Mouse (Mus musculus) midbrain, embryonic 11.5 days (tissue): Measurements from ENCODE around the gene Ankrd1. TPM values are rescaled to one million over a fixed set of nuclear protein-coding genes. Genes with fewer than 3 reads are reported as not detected.

Experiments used
- ATAC-seq: fragments of 200-750 bp; cut with Nextera tagmentation; 2 replicates; pipeline ENCODE4 v1.8.0; 2017; ENCODE audit warnings: moderate TSS enrichment, moderate library complexity; ENCODE audit not compliant: low FRiP score
- DNase-seq: peaks from one replicate; pipeline ENCODE4 v3.0.0; 2015; ENCODE audit warnings: low spot score; ENCODE audit errors: missing footprints
- H3K27ac ChIP-seq: fragments of 300-500 bp; sonication (generic); 2 replicates; pipeline ENCODE4 v1.5.1; 2014; ENCODE audit warnings: low read depth, low read length
- H3K27me3 ChIP-seq: fragments of 300-500 bp; sonication (generic); 2 replicates; pipeline ENCODE4 v1.6.1; 2014; ENCODE audit warnings: mild to moderate bottlenecking, low read length, moderate library complexity, mixed read lengths; ENCODE audit not compliant: control insufficient read depth, insufficient read depth
- H3K36me3 ChIP-seq: fragments of 300-500 bp; sonication (generic); 2 replicates; pipeline ENCODE4 v1.6.1; 2014; ENCODE audit warnings: mild to moderate bottlenecking, low read length, moderate library complexity, mixed read lengths; ENCODE audit not compliant: control insufficient read depth, insufficient read depth
- H3K4me1 ChIP-seq: fragments of 300-500 bp; sonication (generic); 2 replicates; pipeline ENCODE4 v1.6.1; 2014; ENCODE audit warnings: low read length; ENCODE audit not compliant: control insufficient read depth, insufficient read depth
- H3K4me2 ChIP-seq: fragments of 300-500 bp; sonication (generic); 2 replicates; pipeline ENCODE4 v1.6.1; 2014; ENCODE audit warnings: mild to moderate bottlenecking, moderate library complexity
- H3K4me3 ChIP-seq: fragments of 300-500 bp; sonication (generic); 2 replicates; pipeline ENCODE4 v1.5.1; 2014; ENCODE audit warnings: low read depth, low read length
- H3K9ac ChIP-seq: fragments of 300-500 bp; sonication (generic); 2 replicates; pipeline ENCODE4 v1.6.1; 2014; ENCODE audit warnings: low read length
- H3K9me3 ChIP-seq: fragments of 300-500 bp; sonication (generic); 2 replicates; pipeline ENCODE4 v1.6.1; 2016; ENCODE audit warnings: low read length; ENCODE audit not compliant: control insufficient read depth
- WGBS: fragments of 180-500 bp; shearing (Covaris S2); extraction: QIAGEN DNeasy Blood & Tissue Kit; methylation state at CpG from one replicate; pipeline ENCODE4 v1.1.7; 2014; 5-methylcytosine and 5-hydroxymethylcytosine counted together
- polyA plus RNA-seq: library from polyadenylated mRNA; unstranded; fragments of >200 nt; fragmentation: Nextera tagmentation; extraction: Ambion mirVana; gene quantifications from 2 replicates; pipeline ENCODE4 v1.2.1, GENCODE M21; 2014

The Ankrd1 gene
- polyA plus RNA-seq, 1 experiment from 2014 or later = not detected

- no peak overlapping the region for H3K4me3 ChIP-seq
- 88% methylated on average over 2 of the region's 2 CpGs for WGBS
- H3K9me3 ChIP-seq = no peaks in the 10 kb centered on the region
- H3K4me1 ChIP-seq = no peaks in the 10 kb centered on the region
- H3K4me2 ChIP-seq = no peak overlapping the region
- H3K9ac ChIP-seq = no peak overlapping the region
- H3K27ac ChIP-seq = no peak overlapping the region
- no peak for ATAC-seq
- no peaks in the 10 kb centered on the region for H3K27me3 ChIP-seq
- H3K36me3 ChIP-seq = no peaks in the 10 kb centered on the region
- DNase-seq = no peak
These were observed 23.7 kb upstream of the Ankrd1 start for GRCm38 (mm10) chr19:36143571-36143970.

GRCm38 (mm10) chr19:36133731-36134130 is 13.8 kb upstream of the Ankrd1 start:
- H3K9me3 ChIP-seq = no peaks in the 10 kb centered on the region
- no peaks in the 10 kb centered on the region for H3K36me3 ChIP-seq
- no peak overlapping the region for H3K4me3 ChIP-seq
- H3K4me2 ChIP-seq = no peak overlapping the region
- DNase-seq (peak; percentile 57), ATAC-seq (no peak)
- H3K27ac ChIP-seq = no peak overlapping the region
- H3K27me3 ChIP-seq = no peaks in the 10 kb centered on the region
- no peak overlapping the region for H3K9ac ChIP-seq
- WGBS = 70% methylated on average over 5 of the region's 5 CpGs
- no peaks in the 10 kb centered on the region for H3K4me1 ChIP-seq

- no peak for ATAC-seq
- 88% methylated on average over 6 of the region's 6 CpGs for WGBS
- no peaks in the 10 kb centered on the region for H3K9me3 ChIP-seq
These were observed 13.2 kb upstream of the Ankrd1 start for GRCm38 (mm10) chr19:36133064-36133463.

GRCm38 (mm10) chr19:36131990-36132389 is 12.1 kb upstream of the Ankrd1 start:
- no peak for ATAC-seq
- DNase-seq = no peak
- Histone ChIP-seq H3K27ac (no peak overlapping the region), H3K4me3 (no peak overlapping the region), H3K4me1 (no peaks in the 10 kb centered on the region), H3K9ac (no peak overlapping the region), H3K4me2 (no peak overlapping the region), H3K9me3 (no peaks in the 10 kb centered on the region), H3K27me3 (no peaks in the 10 kb centered on the region), H3K36me3 (no peaks in the 10 kb centered on the region)
- WGBS = 79% methylated on average over 6 of the region's 6 CpGs

More at GRCm38 (mm10) chr19:36133064-36133463, 13.2 kb upstream of the Ankrd1 start:
- H3K4me3 ChIP-seq = no peak overlapping the region
- H3K4me2 ChIP-seq = no peak overlapping the region
- no peaks in the 10 kb centered on the region for H3K27me3 ChIP-seq
- H3K27ac ChIP-seq = no peak overlapping the region
- no peaks in the 10 kb centered on the region for H3K36me3 ChIP-seq
- no peaks in the 10 kb centered on the region for H3K4me1 ChIP-seq
- no peak overlapping the region for H3K9ac ChIP-seq
- no peak for DNase-seq

GRCm38 (mm10) chr19:36130181-36130580 is 10.3 kb upstream of the Ankrd1 start:
- H3K27me3 ChIP-seq = no peaks in the 10 kb centered on the region
- ATAC-seq = no peak
- DNase-seq = no peak

GRCm38 (mm10) chr19:36129643-36130042 is 9.7 kb upstream of the Ankrd1 start:
- H3K9me3 ChIP-seq = no peaks in the 10 kb centered on the region
- no peaks in the 10 kb centered on the region for H3K27me3 ChIP-seq
- H3K4me3 ChIP-seq = no peak overlapping the region
- no peaks in the 10 kb centered on the region for H3K4me1 ChIP-seq
- no peak overlapping the region for H3K4me2 ChIP-seq
- H3K36me3 ChIP-seq = no peaks in the 10 kb centered on the region
- H3K27ac ChIP-seq = no peak overlapping the region
- WGBS = 65% methylated on average over 12 of the region's 12 CpGs
- H3K9ac ChIP-seq = no peak overlapping the region
- ATAC-seq (no peak), DNase-seq (no peak)

More at GRCm38 (mm10) chr19:36130181-36130580, 10.3 kb upstream of the Ankrd1 start:
- H3K9ac ChIP-seq = no peak overlapping the region
- H3K36me3 ChIP-seq = no peaks in the 10 kb centered on the region
- H3K4me2 ChIP-seq = no peak overlapping the region
- no peak overlapping the region for H3K27ac ChIP-seq
- 45% methylated on average over 2 of the region's 2 CpGs for WGBS
- H3K4me3 ChIP-seq = no peak overlapping the region
- H3K9me3 ChIP-seq = no peaks in the 10 kb centered on the region
- no peaks in the 10 kb centered on the region for H3K4me1 ChIP-seq

GRCm38 (mm10) chr19:36129213-36129612 is 9.3 kb upstream of the Ankrd1 start:
- WGBS = 67% methylated on average over 9 of the region's 9 CpGs
- DNase-seq (no peak), ATAC-seq (no peak)
- H3K9ac ChIP-seq = no peak overlapping the region
- no peaks in the 10 kb centered on the region for H3K9me3 ChIP-seq
- no peak overlapping the region for H3K4me3 ChIP-seq
- no peaks in the 10 kb centered on the region for H3K4me1 ChIP-seq
- H3K36me3 ChIP-seq = no peaks in the 10 kb centered on the region
- H3K27me3 ChIP-seq = no peaks in the 10 kb centered on the region
- no peak overlapping the region for H3K4me2 ChIP-seq
- no peak overlapping the region for H3K27ac ChIP-seq

GRCm38 (mm10) chr19:36128440-36128839 is 8.5 kb upstream of the Ankrd1 start:
- H3K36me3 ChIP-seq = no peaks in the 10 kb centered on the region
- H3K4me2 ChIP-seq = no peak overlapping the region
- H3K4me1 ChIP-seq = no peaks in the 10 kb centered on the region
- WGBS = 93% methylated on average over 3 of the region's 3 CpGs
- no peak for DNase-seq
- no peak for ATAC-seq
- H3K9me3 ChIP-seq = no peaks in the 10 kb centered on the region
- no peak overlapping the region for H3K4me3 ChIP-seq
- no peak overlapping the region for H3K27ac ChIP-seq
- no peaks in the 10 kb centered on the region for H3K27me3 ChIP-seq
- H3K9ac ChIP-seq = no peak overlapping the region

- 93% methylated on average over 1 of the region's 1 CpGs for WGBS
- H3K4me3 ChIP-seq = no peak overlapping the region
These were observed 4.3 kb upstream of the Ankrd1 start for GRCm38 (mm10) chr19:36124203-36124602.

GRCm38 (mm10) chr19:36119219-36119618 is 680 bp downstream of the Ankrd1 start:
- DNase-seq = no peak
- Histone ChIP-seq H3K36me3 (no peaks in the 10 kb centered on the region), H3K9ac (no peak overlapping the region), H3K27me3 (no peaks in the 10 kb centered on the region), H3K4me1 (no peaks in the 10 kb centered on the region), H3K27ac (no peak overlapping the region), H3K4me3 (no peak overlapping the region), H3K4me2 (no peak overlapping the region), H3K9me3 (no peaks in the 10 kb centered on the region)
- no peak for ATAC-seq
- WGBS = 89% methylated on average over 8 of the region's 8 CpGs

More at GRCm38 (mm10) chr19:36124203-36124602, 4.3 kb upstream of the Ankrd1 start:
- H3K36me3 ChIP-seq = no peaks in the 10 kb centered on the region
- H3K4me1 ChIP-seq = no peaks in the 10 kb centered on the region
- no peak overlapping the region for H3K9ac ChIP-seq
- no peak for ATAC-seq
- no peak overlapping the region for H3K4me2 ChIP-seq
- H3K27ac ChIP-seq = no peak overlapping the region
- no peaks in the 10 kb centered on the region for H3K27me3 ChIP-seq
- no peak for DNase-seq
- no peaks in the 10 kb centered on the region for H3K9me3 ChIP-seq
